Mouse (Mus musculus) E14TG2a.4 (cell line): Measurements from ENCODE around the gene Adcy5.

Source experiments
- CTCF ChIP-seq: conservative IDR thresholded peaks from 2 replicates; pipeline ENCODE4 v1.5.1; 2014; ENCODE audit warnings: low read length
- POU5F1 ChIP-seq: IDR thresholded peaks from 2 replicates; pipeline ENCODE4 v1.6.1; 2014; ENCODE audit warnings: low read length, borderline replicate concordance

DNA sequence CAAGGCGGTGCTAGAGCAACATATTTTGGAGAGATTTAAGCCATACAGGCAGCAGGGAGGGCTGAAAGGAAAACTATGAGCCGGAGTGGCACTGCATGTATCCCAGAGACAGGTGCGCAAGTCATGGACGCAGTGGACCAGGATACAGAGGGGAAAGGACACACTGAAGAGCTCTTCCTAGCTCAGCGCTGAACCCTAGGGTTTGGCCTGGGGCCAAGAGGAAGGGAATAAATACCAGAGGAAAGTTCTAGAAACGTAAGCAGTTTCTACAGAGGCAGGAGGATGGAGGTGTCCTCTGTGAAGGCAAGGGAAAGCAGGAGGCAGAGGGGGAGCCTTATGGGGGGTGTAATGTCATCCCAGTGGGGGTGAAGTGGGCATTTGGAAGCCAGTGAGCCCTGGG is 97.0 kb downstream of the Adcy5 start:
- TF ChIP-seq CTCF: no peak
- TF ChIP-seq POU5F1: no peak
